Mouse (Mus musculus): Measurements from ENCODE around the gene Cela3b. TPM values are rescaled to one million over a fixed set of nuclear protein-coding genes. Genes with fewer than 3 reads are reported as not detected.

Gene Cela3b
- polyA plus RNA-seq, 1 experiment from 2014 or later, result 237 TPM

- peak overlapping the region; percentile 55; the same call in 1 of the 2 replicates for H3K27ac ChIP-seq (ENCODE audit: low read length)
Measured at GRCm38 (mm10) chr4:137473240-137473639, 42.9 kb upstream of the Cela3b start.

GRCm38 (mm10) chr4:137471326-137471725, 41.0 kb upstream of the Cela3b start:
- Histone ChIP-seq H3K9me3 (ENCODE audit: control insufficient read depth, low read length) (no peaks in the 10 kb centered on the region), H3K9ac (ENCODE audit: low read depth, low read length) (peak overlapping the region; percentile 53), H3K27ac (ENCODE audit: low read length) (peak overlapping the region; percentile 70), H3K4me2 (ENCODE audit: low read depth, low read length) (peak overlapping the region; percentile 73), H3K4me1 (ENCODE audit: control insufficient read depth, insufficient read depth, low read length) (peaks cover 57% of the 10 kb centered on the region), H3K36me3 (ENCODE audit: control insufficient read depth, insufficient read depth, low read length) (no peaks in the 10 kb centered on the region), H3K4me3 (ENCODE audit: low read length) (peak overlapping the region; percentile 76), H3K27me3 (replicated peaks; ENCODE audit: control insufficient read depth, insufficient read depth, low read length) (no peaks in the 10 kb centered on the region)
- no peak for ATAC-seq
- 58% methylated on average over 8 of the region's 8 CpGs for WGBS

More at GRCm38 (mm10) chr4:137473240-137473639, 42.9 kb upstream of the Cela3b start:
- Histone ChIP-seq H3K4me2 (ENCODE audit: low read depth, low read length) (0 out of 2 replicates have a peak overlapping the region, but pooled peaks have one; percentile 0), H3K36me3 (ENCODE audit: control insufficient read depth, insufficient read depth, low read length) (no peaks in the 10 kb centered on the region), H3K9ac (ENCODE audit: low read depth, low read length) (peak overlapping the region; percentile 53), H3K4me3 (ENCODE audit: low read length) (no peak overlapping the region), H3K9me3 (ENCODE audit: control insufficient read depth, low read length) (no peaks in the 10 kb centered on the region), H3K4me1 (ENCODE audit: control insufficient read depth, insufficient read depth, low read length) (peaks cover 72% of the 10 kb centered on the region), H3K27me3 (replicated peaks; ENCODE audit: control insufficient read depth, insufficient read depth, low read length) (no peaks in the 10 kb centered on the region)
- ATAC-seq, result no peak
- WGBS, result 79% methylated on average over 8 of the region's 8 CpGs

GRCm38 (mm10) chr4:137470701-137471317, 40.5 kb upstream of the Cela3b start:
- no peaks in the 10 kb centered on the region for H3K36me3 ChIP-seq (ENCODE audit: control insufficient read depth, insufficient read depth, low read length)
- WGBS, result 53% methylated on average over 9 of the region's 9 CpGs
- peak overlapping the region; percentile 53 for H3K9ac ChIP-seq (ENCODE audit: low read depth, low read length)
- ATAC-seq, result no peak
- H3K9me3 ChIP-seq (ENCODE audit: control insufficient read depth, low read length), result no peaks in the 10 kb centered on the region
- H3K4me3 ChIP-seq (ENCODE audit: low read length), result peak overlapping the region; percentile 76
- peak overlapping the region; percentile 73 for H3K4me2 ChIP-seq (ENCODE audit: low read depth, low read length)
- peaks cover 51% of the 10 kb centered on the region for H3K4me1 ChIP-seq (ENCODE audit: control insufficient read depth, insufficient read depth, low read length)
- H3K27ac ChIP-seq (ENCODE audit: low read length), result peak overlapping the region; percentile 70
- no peaks in the 10 kb centered on the region for H3K27me3 ChIP-seq (replicated peaks; ENCODE audit: control insufficient read depth, insufficient read depth, low read length)

- 37% methylated on average over 15 of the region's 15 CpGs for WGBS
- peaks cover 50% of the 10 kb centered on the region for H3K4me1 ChIP-seq (ENCODE audit: control insufficient read depth, insufficient read depth, low read length)
Measured at GRCm38 (mm10) chr4:137469845-137470692, 39.7 kb upstream of the Cela3b start.

DNA sequence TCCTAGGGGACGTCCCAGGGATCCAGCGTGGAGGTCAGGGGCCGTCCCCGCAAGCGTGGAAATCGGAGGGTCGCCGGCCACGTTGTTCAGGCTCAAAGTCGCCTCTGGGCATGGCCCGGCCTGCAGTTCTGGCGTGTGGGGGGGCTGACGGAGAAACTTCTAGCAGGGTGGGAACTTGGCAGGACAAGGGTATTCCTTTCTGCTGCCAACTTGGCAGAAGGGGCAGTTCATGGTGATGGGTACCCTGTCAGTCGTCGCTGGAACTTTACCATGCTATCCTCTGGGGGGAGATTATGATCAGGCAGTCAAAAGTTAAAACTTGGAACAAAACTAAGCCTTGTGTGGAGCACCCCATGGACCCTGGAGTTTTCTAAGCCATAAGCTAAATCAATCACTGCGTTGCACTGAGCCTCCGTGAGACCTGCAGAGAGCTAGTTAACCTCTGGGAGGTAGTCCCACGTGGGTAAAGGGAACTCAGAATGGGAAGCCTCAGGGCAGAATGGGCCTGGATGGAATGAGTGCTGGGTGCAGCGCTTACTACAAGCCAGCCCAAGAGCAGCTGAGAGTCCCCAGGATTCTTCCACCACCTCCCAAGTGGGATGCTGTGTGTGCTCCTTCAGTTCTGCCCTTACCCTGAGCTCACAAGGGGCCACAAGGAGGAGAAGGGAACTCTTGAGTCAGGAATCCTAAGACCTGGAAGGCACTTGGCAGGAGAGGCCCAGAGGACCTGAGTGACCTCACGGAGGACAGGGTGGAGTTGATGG, 38.9 kb upstream of the Cela3b start:
- no peaks in the 10 kb centered on the region for H3K27me3 ChIP-seq (replicated peaks; ENCODE audit: control insufficient read depth, insufficient read depth, low read length)
- peak overlapping the region; percentile 91 for H3K9ac ChIP-seq (ENCODE audit: low read depth, low read length)
- peaks cover 52% of the 10 kb centered on the region for H3K4me1 ChIP-seq (ENCODE audit: control insufficient read depth, insufficient read depth, low read length)
- H3K9me3 ChIP-seq (ENCODE audit: control insufficient read depth, low read length), result no peaks in the 10 kb centered on the region
- H3K4me2 ChIP-seq (ENCODE audit: low read depth, low read length), result peak overlapping the region; percentile 73
- no peaks in the 10 kb centered on the region for H3K36me3 ChIP-seq (ENCODE audit: control insufficient read depth, insufficient read depth, low read length)
- WGBS, result 3% methylated on average over 20 of the region's 20 CpGs
- H3K4me3 ChIP-seq (ENCODE audit: low read length), result peak overlapping the region; percentile 76
- H3K27ac ChIP-seq (ENCODE audit: low read length), result peak overlapping the region; percentile 71
- peak; percentile 3; the same call in 1 of the 2 replicates for ATAC-seq

More at GRCm38 (mm10) chr4:137469845-137470692, 39.7 kb upstream of the Cela3b start:
- peak; percentile 0; the same call in 1 of the 2 replicates for ATAC-seq
- Histone ChIP-seq H3K27me3 (replicated peaks; ENCODE audit: control insufficient read depth, insufficient read depth, low read length) (no peaks in the 10 kb centered on the region), H3K4me2 (ENCODE audit: low read depth, low read length) (peak overlapping the region; percentile 73), H3K9ac (ENCODE audit: low read depth, low read length) (peak overlapping the region; percentile 91), H3K4me3 (ENCODE audit: low read length) (peak overlapping the region; percentile 76), H3K36me3 (ENCODE audit: control insufficient read depth, insufficient read depth, low read length) (no peaks in the 10 kb centered on the region), H3K27ac (ENCODE audit: low read length) (peak overlapping the region; percentile 71), H3K9me3 (ENCODE audit: control insufficient read depth, low read length) (no peaks in the 10 kb centered on the region)

DNA sequence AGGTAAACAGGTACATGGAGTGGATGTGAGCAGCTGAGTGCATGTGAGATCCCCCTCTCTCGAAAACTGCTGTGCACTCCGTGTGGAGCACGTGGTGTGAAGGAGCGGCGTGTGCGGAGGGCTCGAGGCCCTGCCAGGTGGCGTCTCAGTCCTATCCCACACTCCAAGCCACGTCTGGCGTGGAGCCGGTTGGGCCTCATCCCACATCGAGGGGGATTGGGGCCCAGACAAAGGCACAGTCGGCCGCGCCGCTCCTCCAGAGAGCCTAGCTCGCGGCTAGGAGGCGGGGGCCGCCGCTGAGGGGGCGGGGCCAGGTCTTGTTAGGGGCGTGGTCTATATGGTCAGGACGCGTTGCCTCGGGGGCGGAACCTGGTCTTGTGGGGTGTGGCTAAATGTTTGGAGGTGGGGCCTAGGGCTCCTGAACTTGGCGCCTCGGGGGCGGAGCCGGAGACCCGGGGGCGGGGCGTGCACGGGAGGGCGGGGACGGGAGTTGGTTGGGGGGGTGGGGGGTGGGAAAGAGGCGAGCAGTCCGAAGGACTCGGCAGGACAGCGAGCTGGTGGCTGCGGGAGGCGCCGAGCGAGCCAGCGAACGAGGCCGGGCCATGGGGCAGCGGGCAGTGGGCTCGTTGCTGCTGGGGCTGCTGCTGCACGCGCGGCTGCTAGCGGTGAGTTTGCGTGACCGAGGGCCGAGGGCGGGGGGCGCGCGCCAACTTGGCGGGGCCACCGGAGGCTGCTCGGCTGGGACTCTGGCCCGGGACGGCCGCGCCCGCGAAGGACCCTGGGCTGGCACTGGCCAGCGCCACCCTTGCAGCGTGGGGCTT, 38.1 kb upstream of the Cela3b start, which contains the start of gene Hspg2:
Gene Hspg2 (plus strand): TSS at position 510 of the 821 bp plus-strand sequence.
- Histone ChIP-seq H3K9ac (ENCODE audit: low read depth, low read length) (peak within 1 kb of the TSS; percentile 91), H3K4me1 (ENCODE audit: control insufficient read depth, insufficient read depth, low read length) (peaks cover 44% of the 10 kb centered on the region), H3K4me2 (ENCODE audit: low read depth, low read length) (peak within 1 kb of the TSS; percentile 73), H3K9me3 (ENCODE audit: control insufficient read depth, low read length) (no peaks in the 10 kb centered on the region), H3K36me3 (ENCODE audit: control insufficient read depth, insufficient read depth, low read length) (no peaks in the 10 kb centered on the region), H3K4me3 (ENCODE audit: low read length) (peak within 1 kb of the TSS; percentile 76), H3K27ac (ENCODE audit: low read length) (peak within 1 kb of the TSS; percentile 80), H3K27me3 (replicated peaks; ENCODE audit: control insufficient read depth, insufficient read depth, low read length) (no peaks in the 10 kb centered on the region)
- ATAC-seq, result peak; percentile 82
- under 1% methylated on average over 64 of the region's 72 CpGs for WGBS

DNA sequence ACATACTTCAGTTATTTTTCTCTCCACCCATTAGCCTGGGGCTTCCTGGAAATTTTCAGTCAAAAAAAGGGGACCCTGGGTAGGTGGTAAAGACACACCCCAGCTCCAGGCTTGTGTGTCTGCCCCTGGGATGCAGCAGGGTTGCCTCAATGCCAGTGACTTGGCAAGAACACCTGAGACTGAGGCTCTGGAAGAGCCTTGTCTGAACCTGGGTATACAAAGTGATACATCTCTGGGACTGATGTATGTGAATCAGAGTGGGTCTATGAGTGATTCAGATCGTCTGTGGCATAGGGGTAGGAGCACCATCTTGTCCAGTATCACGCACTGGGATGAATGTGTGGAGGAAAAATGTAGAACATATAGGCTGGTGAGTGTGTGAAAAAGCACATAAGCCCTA, 37.2 kb upstream of the Cela3b start:
- 87% methylated on average over 2 of the region's 2 CpGs for WGBS
- Histone ChIP-seq H3K27ac (ENCODE audit: low read length) (0 out of 2 replicates have a peak overlapping the region, but pooled peaks have one; percentile 80), H3K4me2 (ENCODE audit: low read depth, low read length) (no peak overlapping the region)

DNA sequence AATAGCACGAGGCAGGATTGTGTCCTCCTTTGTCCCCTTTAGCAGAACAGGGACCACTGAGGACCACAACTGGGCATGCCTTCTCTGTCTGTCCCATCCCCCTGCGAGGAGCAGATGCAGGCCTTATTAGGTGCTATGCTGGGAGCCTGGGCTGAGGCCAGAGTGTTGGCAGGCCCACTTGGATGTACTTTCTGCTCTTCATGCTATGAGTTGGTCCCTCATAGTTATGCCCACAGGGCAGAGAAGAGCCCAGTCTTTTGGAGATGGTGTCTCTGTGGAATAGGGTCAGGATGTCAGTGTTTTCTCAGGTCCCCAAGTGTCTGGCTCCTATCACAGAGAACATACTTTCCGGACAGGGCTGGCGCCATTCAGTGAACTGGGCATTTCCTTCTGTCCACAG, 36.7 kb upstream of the Cela3b start:
- peaks cover 46% of the 10 kb centered on the region for H3K4me1 ChIP-seq (ENCODE audit: control insufficient read depth, insufficient read depth, low read length)
- H3K27ac ChIP-seq (ENCODE audit: low read length), result 0 out of 2 replicates have a peak overlapping the region, but pooled peaks have one; percentile 29
- no peak overlapping the region for H3K9ac ChIP-seq (ENCODE audit: low read depth, low read length)

More for the DNA sequence above, 37.2 kb upstream of the Cela3b start:
- ATAC-seq, result no peak
- Histone ChIP-seq H3K9me3 (ENCODE audit: control insufficient read depth, low read length) (no peaks in the 10 kb centered on the region), H3K27me3 (replicated peaks; ENCODE audit: control insufficient read depth, insufficient read depth, low read length) (no peaks in the 10 kb centered on the region), H3K36me3 (ENCODE audit: control insufficient read depth, insufficient read depth, low read length) (no peaks in the 10 kb centered on the region), H3K4me1 (ENCODE audit: control insufficient read depth, insufficient read depth, low read length) (peaks cover 43% of the 10 kb centered on the region), H3K9ac (ENCODE audit: low read depth, low read length) (no peak overlapping the region), H3K4me3 (ENCODE audit: low read length) (no peak overlapping the region)

More for the DNA sequence above, 36.7 kb upstream of the Cela3b start:
- H3K36me3 ChIP-seq (ENCODE audit: control insufficient read depth, insufficient read depth, low read length), result no peaks in the 10 kb centered on the region
- ATAC-seq, result no peak
- no peaks in the 10 kb centered on the region for H3K27me3 ChIP-seq (replicated peaks; ENCODE audit: control insufficient read depth, insufficient read depth, low read length)
- no peaks in the 10 kb centered on the region for H3K9me3 ChIP-seq (ENCODE audit: control insufficient read depth, low read length)
- WGBS, result 70% methylated on average over 4 of the region's 4 CpGs
- no peak overlapping the region for H3K4me3 ChIP-seq (ENCODE audit: low read length)
- no peak overlapping the region for H3K4me2 ChIP-seq (ENCODE audit: low read depth, low read length)

Measured in intestine, embryonic 16.5 days (tissue).